Mouse (Mus musculus) adrenal gland, postnatal 14 days (tissue): ENCODE results near the gene Rab11fip2. TPM values are rescaled to one million over a fixed set of nuclear protein-coding genes. Genes with fewer than 3 reads are reported as not detected.
A peak's percentile ranks its signal among the peaks of the same experiment; 100 is the strongest.

Experiments
- DNase-seq: peaks from one replicate; pipeline ENCODE4 v3.0.0; 2021; ENCODE audit warnings: mixed read lengths
- long read RNA-seq, 2 experiments: library from polyadenylated mRNA; stranded (forward); transcript quantifications; one replicate each; pipeline ENCODE4 v2.0.0; 2021
- total RNA-seq: library from RNA; stranded (reverse); gene quantifications from 2 replicates; pipeline ENCODE4 v1.2.3, GENCODE M21; 2021

Rab11fip2 gene
- 16.8 and 21.5 TPM in 2 replicates for total RNA-seq
- long read RNA-seq, experiment 1, partial matches to known transcripts = 0 of 1 reads
- long read RNA-seq, experiment 1, other reads (novel, unspliced or antisense) = 1 of 1 reads
- long read RNA-seq, experiment 2, partial matches to known transcripts = 0 of 2 reads
- long read RNA-seq, experiment 2, other reads (novel, unspliced or antisense) = 2 of 2 reads

DNA sequence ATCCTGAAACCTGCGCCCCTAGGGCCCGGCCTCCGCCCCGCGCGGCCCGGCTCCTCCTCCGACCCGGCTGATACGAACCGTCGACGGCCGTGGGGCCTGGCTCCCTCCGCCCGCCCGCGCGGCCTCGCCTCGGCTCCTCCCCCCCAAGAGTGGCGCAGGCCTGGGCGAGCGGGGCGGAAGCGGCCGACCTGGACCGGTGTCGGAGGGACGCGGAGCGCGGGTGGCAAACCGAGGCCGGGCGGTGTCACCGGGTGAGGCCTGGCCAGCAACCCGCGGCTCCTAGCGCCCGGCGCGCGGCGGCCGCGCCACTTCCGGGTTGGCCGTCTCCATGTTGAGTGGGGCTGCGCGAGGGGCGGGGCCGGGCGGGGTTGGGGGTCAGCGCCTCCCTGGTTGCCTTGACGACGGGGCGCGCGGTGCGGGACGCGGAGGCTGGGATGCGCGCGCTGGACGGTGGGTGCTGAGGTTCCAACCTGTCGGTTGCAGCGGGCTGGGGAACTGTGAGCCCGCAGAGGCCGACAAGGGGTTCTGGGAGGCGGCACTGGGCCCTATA is at the start of gene Rab11fip2:
Gene Rab11fip2 (minus strand): TSS at position 333 of the 550 bp plus-strand sequence.
- DNase-seq = peak; percentile 92

DNA sequence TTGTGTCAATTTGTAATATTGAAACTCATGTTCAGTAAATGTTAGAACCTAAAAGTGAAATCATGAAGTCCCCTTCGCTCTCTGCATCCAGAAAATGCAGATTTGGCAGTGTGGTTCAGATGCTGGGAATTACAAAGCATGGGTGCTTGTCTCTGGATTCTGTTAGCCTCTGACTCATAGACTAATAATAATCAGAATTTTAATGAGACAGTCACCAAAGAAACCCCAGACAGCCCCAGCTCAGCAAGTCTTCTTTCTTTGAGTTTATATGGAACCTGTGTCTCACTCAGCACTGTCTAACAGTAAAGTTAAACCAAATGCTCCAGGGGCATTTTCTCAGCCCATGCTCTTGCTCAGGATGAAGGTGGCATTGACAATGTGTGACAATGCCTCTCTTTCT is 38.1 kb upstream of the Rab11fip2 start:
- no peak for DNase-seq

DNA sequence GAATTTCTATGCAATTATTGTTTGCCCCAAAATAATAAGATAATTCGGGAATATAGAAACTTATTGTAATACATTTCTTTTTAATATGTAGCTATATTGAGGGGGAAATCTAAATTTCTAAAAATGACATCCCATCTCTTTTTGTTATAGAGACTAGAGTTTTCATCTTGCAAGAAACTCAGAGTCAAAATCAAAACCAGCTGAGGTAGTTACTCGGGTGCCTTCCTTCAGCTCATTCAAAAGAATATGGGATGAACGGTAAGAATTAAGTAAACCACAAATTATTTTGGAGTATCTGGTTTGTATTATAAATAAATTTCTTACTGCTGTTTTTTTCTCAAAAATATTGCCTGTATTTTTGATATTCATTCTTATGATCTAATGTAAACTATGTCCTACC is 11.5 kb upstream of the Rab11fip2 start:
- DNase-seq = no peak

DNA sequence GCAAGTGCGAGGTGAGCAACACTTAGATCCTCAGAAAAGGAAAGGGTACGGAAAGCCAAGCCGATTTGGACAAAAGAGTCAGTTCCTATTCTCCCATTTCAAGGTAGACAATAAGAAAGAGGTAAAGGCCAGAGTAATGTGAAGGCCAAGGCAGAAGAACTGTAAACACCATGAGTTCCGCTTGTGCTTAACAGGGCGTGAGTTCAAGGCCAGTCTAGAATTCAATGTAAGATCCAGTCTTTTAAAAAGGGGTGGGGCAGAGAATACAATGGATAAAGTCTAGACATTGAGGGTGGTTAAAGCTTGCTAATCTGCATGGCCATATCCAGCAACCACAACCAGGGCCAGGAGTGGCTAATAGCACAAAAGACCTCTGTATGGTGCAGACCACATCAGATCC is 6.3 kb upstream of the Rab11fip2 start:
- DNase-seq = no peak

DNA sequence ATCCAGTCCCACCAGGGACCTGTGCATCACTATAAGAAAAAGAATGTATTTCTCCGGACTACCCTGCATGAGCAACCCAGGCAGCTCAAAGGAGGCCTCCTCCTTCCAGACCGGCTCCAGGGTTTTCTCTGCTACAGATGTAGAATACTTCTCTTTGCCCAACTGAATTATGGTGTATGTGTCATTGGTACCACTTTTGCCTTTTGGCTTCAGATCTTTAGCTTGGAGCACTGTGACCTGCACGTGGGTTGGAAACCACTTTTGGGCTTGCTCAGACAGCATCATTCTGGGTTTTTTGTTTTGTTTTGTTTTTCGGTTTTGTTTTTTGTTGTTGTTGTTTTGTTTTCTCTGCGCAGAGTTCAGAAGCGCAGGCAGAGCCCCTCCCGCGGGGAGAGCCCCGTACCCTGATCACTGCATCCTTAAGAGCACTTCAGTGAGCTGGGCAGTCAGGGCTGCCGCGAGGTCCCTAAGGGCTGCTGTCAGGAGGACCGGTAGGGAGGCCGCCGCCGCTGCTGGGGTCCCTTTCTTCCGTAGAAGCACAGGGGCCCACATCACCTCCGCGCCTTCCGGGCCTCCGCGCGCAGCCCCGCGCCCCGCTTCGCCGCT is 635 bp downstream of the Rab11fip2 start:
- no peak for DNase-seq

DNA sequence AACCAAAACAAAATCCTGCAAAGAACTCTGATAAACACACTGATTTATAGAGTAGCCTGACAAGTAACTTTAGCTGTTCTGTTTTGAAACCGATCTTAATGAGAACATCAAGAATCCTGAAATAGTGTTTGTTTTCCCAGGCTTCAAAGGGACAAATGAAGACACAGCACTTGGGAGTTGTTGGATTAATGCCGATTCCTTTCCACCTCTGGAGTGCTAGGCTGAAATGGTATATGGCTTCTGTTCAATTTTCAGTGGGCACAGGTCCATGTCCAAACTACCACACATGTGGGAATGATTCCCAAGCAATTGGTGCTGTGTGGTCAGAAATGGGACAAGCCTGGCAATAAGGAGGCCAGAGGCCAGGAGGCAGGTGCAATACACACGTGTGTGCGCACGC is 3.7 kb downstream of the Rab11fip2 start:
- DNase-seq = peak; percentile 32

DNA sequence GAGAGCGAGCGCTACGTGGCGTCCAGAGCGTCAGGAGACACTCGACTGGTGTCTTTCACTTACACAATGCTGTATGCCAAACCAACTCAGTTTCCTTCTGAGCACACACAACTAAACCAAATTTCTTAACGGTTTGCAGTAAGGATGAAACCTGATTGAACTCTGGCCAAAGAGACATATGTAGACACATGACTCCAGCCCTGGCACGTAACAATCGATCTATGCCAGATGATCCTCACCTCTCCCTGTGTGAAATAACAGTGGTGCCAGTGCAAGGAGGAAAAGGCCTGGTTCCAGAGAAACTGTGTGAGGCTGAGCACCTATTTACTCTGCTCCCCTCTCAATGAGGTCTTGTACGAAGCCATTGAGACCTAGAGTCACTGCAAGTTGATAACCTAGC is 11.4 kb downstream of the Rab11fip2 start:
- no peak for DNase-seq

DNA sequence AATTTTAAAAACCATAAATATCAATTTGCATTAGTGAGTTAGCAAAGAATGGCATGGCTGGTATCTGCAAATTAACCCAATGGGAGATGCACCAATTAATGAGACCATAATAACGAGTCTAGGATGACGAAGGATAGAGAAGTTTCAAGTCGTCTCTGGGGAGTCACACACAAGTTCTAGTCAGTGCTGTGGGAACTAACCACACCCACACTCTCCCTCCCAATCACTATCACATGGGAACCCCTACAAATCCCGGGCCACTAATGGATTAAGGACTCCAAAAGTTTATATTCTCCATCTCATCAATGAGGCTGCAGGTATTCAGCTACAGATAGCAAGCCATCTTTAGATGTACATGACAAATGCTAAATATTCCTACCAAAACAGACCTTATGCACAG is 14.8 kb downstream of the Rab11fip2 start:
- DNase-seq = no peak

DNA sequence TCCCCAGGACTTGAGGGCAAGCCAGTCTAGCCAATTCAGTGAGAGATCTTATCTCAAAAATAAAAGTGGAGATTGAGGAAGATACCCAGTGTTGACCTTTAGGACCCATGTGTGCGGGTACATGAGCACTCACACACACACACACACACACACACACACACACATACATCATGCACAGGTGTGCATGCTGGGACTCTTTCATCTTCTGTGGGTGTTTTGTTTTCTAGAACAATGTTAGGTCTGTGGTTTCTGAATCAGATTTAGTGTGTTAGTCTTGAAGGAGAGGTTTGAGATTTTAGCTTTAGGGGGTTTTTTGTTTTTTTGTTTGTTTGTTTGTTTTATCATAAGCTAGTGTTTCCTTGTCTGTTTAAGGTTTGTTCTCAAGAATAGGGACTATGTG is 17.3 kb downstream of the Rab11fip2 start:
- no peak for DNase-seq

DNA sequence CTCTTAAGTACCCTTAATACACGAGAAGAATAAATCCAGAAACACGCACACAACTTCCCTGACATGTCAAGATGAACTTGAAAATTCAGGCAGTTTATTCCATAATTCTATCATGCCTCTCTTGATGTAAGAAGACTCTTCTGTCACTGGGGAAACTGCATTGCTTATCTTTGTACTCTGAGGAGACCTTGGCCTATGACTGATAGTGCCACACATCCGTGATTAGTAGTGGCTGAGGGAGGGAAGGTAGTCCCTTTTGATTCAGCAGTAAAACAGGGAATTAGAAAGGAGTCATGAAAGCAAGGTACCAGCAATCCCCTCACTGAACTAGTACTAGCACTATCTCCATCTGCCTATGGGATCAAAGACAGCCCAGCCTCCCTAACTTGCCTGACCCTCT is 22.6 kb downstream of the Rab11fip2 start:
- DNase-seq = peak; percentile 13

DNA sequence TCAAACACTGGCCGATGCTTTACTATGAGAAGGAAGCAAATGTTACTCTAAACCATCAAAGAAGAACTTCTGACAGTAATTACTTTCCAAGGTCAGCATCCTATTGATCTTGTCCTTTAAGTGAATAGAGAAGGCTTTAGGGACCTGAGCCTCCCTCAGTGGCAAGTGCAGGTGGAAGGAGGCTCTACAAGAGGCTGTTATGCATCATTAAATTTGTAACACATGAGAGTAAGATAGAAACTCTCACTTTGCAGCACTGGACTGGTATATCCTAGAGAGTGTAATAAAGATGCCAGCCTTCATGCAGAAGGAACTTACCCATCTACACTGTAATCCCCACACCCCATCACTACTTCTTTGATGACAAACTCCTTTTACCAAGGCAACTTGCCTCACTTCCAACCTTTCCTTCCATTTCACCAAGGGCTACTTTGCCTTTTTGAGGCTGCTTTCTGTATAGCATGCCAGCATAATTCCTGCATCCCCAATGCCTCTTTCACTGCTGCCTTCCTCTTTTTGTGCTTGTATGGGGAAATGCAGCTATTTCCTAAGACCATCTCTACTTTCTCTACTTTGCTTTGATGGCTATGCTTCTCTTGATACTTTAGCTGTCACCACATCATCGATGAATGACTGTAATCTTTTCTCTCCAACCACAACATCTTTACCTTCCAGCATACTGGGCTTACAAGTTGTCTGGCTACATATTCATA is 25.4 kb downstream of the Rab11fip2 start:
- DNase-seq = no peak

DNA sequence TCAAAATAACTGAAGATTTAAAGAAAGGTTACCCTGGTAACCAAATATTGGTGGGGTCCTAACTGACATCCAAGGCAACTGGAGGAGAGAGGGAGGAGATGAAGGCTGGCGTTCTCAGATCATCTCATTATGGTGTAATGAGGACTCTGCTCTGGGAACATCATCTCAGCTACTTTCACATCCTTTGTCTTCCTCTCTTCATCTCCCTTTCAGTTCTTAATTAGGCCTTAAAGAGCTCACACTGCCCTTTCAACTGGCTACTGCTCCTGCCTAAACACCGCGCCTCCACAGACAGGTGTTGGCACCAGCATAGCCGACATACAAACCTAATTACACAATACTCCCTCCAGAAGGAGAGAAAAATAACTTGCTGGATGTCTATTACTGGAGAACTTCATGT is 31.9 kb downstream of the Rab11fip2 start:
- DNase-seq = no peak

DNA sequence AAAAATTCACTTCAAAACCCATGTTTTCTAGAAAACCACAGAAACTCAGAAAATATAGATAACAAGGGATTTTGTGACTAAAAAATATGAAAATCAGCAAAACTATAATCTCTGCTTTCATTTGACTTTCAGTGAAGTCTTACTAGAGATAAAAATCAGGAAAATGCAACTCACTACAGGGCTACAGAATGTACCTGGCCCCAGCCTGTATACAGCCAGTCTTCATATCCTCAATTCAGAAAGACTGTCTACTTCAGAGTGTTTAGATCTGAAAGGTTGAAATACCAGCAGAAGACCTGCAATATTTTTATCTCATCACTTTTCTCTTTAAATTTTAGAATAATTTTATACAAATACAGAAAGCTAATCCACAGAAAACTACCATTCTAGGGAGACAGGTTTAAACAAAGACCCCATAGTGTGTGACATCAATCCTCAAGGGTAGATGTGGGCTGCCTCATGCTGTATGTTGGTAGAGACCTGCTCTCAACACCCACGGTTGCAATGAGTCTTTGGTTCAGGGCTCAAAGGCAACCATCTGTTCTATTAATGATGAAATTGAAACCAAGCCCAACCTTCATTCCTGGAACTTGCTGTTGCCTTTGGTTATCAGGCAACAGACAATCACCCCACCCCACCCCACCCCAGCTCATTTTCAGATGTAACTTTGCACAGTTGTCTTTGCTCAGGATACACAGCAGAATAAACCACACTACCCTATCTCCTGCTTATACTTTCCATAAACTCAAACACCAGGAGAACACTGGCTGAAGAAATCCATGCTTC is 38.0 kb downstream of the Rab11fip2 start:
- no peak for DNase-seq

DNA sequence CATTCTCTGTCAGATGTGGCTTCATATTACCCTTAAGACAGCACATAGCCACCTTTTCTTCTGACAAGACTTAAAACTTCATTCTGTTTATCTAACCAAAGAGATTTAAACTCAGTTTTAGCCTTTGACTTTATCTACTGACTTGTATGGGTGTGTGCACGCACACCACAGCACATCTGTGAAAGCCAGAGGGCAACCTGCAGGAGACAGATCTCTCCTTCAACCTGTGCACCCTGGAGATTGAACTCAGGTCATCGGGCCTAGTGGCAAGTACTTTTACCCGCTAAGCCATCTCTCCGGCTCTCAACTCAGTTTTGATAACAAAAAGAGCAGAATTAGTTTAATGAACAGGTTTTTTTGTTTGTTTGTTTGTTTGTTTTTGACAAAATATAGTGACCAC is 43.5 kb downstream of the Rab11fip2 start:
- no peak for DNase-seq

DNA sequence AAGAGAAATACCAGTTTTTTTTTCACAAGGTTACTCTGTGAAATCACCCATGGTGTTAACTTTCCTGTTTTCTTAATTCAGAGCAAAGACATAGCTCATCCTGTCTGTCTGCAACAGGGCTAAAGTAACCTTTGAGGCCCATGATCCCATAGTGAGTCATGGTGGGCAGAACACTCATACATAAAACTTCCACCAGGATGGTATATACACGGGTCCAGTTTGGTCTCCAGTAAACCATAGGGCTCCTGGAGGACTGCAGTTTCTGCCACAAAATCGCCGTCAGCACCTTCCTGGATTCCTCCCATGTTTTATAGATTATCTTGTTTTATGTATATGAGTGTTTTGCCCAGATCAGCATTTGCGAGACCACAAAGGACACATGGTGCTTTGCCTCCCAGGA is 45.2 kb downstream of the Rab11fip2 start:
- DNase-seq = no peak

DNA sequence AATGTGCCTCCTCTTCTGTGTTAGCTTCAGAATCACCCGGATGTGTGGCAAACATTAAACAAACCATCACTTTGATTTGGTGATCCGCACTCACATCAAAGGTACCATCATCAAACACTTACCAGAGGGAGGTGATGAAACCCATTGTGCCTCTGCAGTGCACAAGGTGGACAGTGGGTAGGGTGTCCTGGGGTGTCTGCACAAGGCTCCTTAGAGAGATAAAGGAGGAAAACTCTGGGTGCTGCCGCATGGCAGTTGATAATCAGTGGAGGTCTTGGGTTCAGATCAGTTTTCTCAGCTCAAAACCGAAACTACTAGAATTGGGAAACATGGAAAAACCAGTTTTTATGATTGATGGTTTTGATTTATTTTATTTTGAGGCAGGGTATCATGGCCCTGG is 54.1 kb downstream of the Rab11fip2 start:
- no peak for DNase-seq

DNA sequence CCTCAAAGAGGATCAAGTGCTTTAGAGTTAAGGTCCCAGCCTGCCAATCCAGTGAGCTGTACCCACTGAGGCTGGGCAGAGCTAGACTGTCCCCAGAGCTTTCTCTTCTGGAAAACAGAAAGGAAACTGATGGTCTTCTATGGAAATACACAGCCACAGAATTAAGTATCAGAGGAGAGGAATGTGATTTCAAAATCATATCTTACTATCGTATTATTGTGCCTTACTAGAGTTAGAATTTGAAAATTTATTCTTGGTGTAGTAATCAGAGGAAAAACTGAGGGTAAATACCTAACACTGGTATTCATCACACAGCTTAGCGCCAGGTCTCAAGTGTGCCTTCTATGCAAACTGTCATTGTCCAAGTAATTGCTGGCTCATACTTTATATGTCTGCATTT is 54.6 kb downstream of the Rab11fip2 start:
- DNase-seq = no peak

DNA sequence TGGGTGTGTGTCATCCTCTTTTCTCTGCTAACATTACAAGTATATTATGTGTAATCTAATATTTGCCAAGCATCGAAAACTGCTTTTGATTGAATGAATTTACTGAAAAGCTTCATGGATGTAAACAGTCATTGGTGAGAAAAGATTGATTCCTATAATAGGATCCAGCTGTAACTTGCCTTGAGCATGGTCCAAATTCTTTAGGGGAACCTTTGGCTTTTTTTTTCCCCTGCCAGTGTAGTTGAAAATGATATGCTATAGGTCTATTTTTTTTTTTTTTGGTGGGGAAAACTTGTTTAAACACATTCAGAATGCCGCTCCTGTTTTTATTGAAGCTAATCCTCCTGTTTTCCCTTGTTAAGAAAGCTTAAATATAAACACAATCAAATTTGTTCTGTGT is 55.6 kb downstream of the Rab11fip2 start:
- no peak for DNase-seq

DNA sequence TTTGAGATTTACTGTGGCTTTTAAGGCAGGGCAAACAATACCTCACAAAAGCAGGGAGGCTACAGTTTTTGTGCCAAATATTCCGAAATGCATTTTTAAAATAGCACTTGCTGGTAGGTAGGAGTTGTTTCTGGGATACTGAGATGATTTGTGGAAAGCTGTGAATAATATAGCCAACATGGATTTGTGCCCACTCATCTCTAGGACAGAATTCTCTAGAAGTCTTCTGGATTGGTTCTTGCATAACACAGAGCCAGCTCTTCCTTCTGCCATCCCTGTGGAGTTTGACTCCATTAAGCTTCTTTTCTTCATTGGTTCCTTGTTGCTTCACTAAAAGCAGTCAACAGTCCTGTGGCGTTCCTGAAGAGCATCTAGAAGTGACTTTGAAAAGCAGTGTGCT is 58.2 kb downstream of the Rab11fip2 start:
- no peak for DNase-seq

DNA sequence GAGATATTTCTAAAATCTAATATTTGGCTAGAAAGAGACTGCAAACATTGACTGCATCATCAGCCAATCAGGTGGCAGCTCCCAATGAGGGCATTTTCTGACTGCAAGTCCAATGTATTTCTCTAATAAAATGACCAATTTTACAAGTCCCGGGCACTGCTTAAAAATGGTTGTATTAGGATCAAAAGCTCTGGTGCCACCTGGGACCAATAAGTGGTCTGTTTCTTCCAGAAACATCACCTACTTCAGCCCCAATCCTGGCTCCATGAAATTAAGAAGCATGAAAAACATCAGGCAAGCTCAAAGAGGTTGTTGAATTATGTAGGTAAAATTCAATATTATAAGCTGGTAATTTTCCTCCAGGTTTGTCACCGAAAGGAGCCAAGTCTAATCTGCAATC is 66.2 kb downstream of the Rab11fip2 start:
- DNase-seq = no peak

DNA sequence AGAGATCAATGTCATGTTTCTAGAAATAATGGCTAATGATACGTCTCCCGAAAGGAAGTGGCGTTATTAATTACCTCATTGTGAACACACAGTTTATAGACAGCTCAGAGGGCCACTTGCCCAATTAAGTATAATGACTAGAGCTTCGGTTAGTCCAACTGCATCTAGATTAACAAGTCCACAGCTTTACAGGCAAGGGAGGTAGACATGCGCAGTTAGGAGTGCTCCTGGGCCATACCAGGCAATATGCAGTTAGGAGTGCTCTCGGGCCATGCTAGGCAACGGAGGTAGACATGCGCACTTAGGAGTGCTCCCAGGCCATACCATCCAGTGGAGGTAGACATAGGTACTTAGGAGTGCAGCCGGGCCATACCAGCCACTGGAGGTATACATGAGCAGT is 76.8 kb downstream of the Rab11fip2 start:
- DNase-seq = no peak

DNA sequence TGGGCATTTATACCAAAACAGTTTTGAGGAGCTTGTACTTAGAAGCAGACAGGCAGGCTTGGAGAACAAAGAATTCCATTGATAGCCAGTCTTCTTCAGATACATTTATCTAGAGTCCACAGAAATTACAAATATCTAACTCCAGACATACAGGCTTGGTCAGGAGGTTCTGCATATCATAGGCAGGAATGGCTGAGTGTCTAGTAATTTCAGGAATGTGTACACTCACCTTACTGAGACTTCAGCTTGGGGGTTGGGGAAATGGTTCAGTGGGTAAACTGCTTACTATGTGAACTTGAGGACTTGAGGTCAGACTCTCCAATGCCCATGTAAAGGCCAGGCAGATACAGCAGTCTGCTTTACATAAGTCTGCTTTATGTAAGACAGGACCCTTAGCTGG is 81.0 kb downstream of the Rab11fip2 start:
- no peak for DNase-seq

DNA sequence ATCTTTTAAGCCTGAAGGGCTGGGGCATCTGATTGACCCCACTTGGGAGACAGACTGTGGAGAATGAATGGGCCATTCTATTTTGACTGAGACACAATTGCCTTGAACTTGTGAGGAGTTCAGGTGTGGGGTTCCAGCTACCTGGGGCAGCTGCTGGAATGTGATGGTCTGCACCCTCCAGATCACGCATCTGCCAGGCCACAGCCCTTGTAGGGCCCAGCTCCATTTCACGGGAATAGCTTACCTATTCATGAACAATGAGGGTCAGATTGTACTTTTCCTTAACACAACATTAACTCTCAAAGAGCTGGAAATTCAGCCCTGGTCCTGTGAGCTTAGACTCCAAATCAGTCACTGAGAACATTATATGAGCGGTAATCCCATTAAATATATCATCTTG is 82.7 kb downstream of the Rab11fip2 start:
- DNase-seq = no peak
